Mouse (Mus musculus) G1E (cell line): ENCODE data around the gene Top3b. TPM values are rescaled to one million over a fixed set of nuclear protein-coding genes. Genes with fewer than 3 reads are reported as not detected.
"Not testable (repeated sequence)": the region's sequence is repeated elsewhere in the genome, so short reads cannot be mapped to it uniquely, and the experiment has no call there.

ENCODE experiments used
- ATAC-seq: 2 replicates; pipeline ENCODE4 v1.8.0; 2016; ENCODE audit warnings: mild to moderate bottlenecking; ENCODE audit not compliant: insufficient number of reproducible peaks, poor library complexity, low FRiP score, severe bottlenecking; ENCODE audit errors: extremely low read depth
- DNase-seq: peaks from one replicate; pipeline ENCODE4 v3.0.0; 2012; ENCODE audit warnings: low spot score
- H3K27me3 ChIP-seq: 2 replicates; pipeline ENCODE4 v1.6.1; 2012; ENCODE audit warnings: mild to moderate bottlenecking, low read length, inconsistent platforms; ENCODE audit not compliant: insufficient read depth
- H3K36me3 ChIP-seq: replicated peaks from 2 replicates; pipeline ENCODE3; 2012; ENCODE audit warnings: mild to moderate bottlenecking, inconsistent platforms
- H3K4me1 ChIP-seq: 2 replicates; pipeline ENCODE4 v1.6.1; 2012; ENCODE audit warnings: low read depth, low read length, inconsistent platforms, mixed read lengths; ENCODE audit not compliant: insufficient read depth
- H3K4me3 ChIP-seq: 2 replicates; pipeline ENCODE4 v1.5.1; 2012; ENCODE audit warnings: low read depth, mild to moderate bottlenecking, inconsistent platforms, low read length, moderate library complexity, mixed read lengths
- H3K9me3 ChIP-seq: replicated peaks from 2 replicates; pipeline ENCODE4 v1.6.1; 2012; ENCODE audit warnings: inconsistent platforms
- CTCF ChIP-seq: IDR thresholded peaks from 2 replicates; pipeline ENCODE4 v1.5.1; 2012; ENCODE audit warnings: low read depth, low read length, inconsistent platforms, mixed read lengths
- GATA1 ChIP-seq: IDR thresholded peaks from 2 replicates; pipeline ENCODE4 v1.6.1; 2012; ENCODE audit warnings: borderline replicate concordance, low read length, inconsistent platforms, mixed read lengths
- GATA2 ChIP-seq: IDR thresholded peaks from 2 replicates; pipeline ENCODE4 v1.6.1; 2012; ENCODE audit warnings: low read depth, low read length, inconsistent platforms, borderline replicate concordance
- POLR2AphosphoS5 ChIP-seq: IDR thresholded peaks from 2 replicates; pipeline ENCODE4 v1.6.1; 2012; ENCODE audit warnings: low read depth, low read length, inconsistent platforms; ENCODE audit not compliant: insufficient replicate concordance
- TAL1 ChIP-seq: conservative IDR thresholded peaks from 2 replicates; pipeline ENCODE4 v1.6.1; 2012; ENCODE audit warnings: low read depth, low read length, inconsistent platforms, mixed read lengths
- polyA plus RNA-seq: library from polyadenylated mRNA; stranded (reverse); fragments of >175 nt; gene quantifications from 2 replicates; pipeline ENCODE4 v1.2.3, GENCODE M21; 2012
- total RNA-seq, 2 experiments: library from RNA; stranded (forward) in 1 of 2; stranded (reverse) in 1 of 2; fragments of 200-1000 nt in 1 of 2; fragments of >200 nt in 1 of 2; fragmentation: Nextera tagmentation in 1 of 2; gene quantifications; 2 replicates each; pipeline ENCODE4 v1.2.3; 2014 to 2017

Top3b gene
- total and polyA plus RNA-seq, 3 experiments, result 24.7 to 96.6 (median 59.1) TPM

DNA sequence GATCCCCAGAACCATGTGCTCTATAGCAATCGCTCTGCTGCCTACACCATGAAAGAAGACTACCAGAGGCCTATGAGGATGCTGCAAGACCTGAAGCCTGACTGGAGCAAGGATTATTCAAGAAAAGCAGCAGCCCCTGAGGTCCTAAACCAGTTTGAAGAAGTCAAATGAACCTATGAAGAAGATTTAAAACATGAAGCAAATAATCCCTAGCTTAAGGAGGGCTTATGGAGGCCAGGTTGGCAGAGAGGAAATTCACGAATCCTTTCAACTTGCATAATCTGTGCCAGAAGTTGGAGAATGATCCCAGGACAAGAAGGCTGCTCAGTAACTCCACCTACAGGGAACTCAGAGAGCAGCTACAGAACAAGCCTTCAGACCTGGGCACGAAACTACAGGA, 18.1 kb upstream of the Top3b start:
- TF ChIP-seq GATA2, result no peak
- no peak for TF ChIP-seq GATA1
- TF ChIP-seq CTCF, result no peak
- TF ChIP-seq TAL1, result no peak
- TF ChIP-seq POLR2AphosphoS5, result no peak
- Histone ChIP-seq H3K36me3 (no peaks in the 10 kb centered on the region), H3K4me3 (no peak overlapping the region), H3K27me3 (peaks cover 16% of the 10 kb centered on the region), H3K9me3 (no peaks in the 10 kb centered on the region), H3K4me1 (no peaks in the 10 kb centered on the region)
- no peak for DNase-seq
- ATAC-seq, result no peak

DNA sequence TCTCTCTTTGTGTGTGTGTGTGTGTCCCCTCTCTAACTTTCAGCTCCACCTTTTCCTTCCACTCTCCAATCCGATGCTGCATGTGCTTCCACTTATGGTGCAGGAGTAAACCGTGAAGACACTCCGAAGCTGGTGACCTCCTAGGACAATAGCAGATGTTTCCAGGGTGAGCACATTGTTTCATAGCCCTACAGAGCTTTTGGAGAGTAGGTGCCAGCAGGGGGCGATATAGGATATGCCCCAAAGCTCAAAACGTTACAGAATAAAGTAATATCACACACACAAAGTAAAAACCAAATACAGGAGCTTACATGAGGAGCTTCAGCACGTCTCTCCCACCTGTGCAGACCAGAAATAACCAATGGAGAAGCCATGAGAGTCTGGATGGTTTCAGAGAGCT, 15.7 kb upstream of the Top3b start:
- DNase-seq (no peak), ATAC-seq (no peak)

DNA sequence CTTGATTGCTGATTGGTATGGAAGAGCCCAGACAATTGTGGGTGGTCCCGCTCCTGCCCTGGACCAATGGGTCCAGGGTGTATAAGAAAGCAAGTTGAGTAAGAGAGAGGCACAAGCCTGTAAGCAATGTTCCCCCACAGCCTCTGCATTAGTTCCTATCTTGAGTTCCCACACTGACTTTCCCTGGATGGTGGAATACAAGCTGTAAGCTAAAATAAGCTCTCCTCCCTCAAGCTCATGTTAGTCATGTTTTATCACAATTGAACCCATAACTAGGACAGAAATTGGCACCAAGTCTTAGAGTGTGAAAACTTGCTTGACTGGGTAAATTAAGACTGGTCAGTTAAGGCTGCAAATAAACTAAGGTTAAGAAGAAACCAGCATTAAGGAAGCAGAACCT, 15.0 kb upstream of the Top3b start:
- TF ChIP-seq TAL1, result no peak
- no peak for TF ChIP-seq POLR2AphosphoS5
- TF ChIP-seq CTCF, result no peak
- DNase-seq (no peak), ATAC-seq (no peak)
- no peaks in the 10 kb centered on the region for H3K9me3 ChIP-seq
- no peaks in the 10 kb centered on the region for H3K36me3 ChIP-seq
- H3K4me1 ChIP-seq, result no peaks in the 10 kb centered on the region
- peaks cover 29% of the 10 kb centered on the region for H3K27me3 ChIP-seq
- H3K4me3 ChIP-seq, result no peak overlapping the region

More for the DNA sequence above, 15.7 kb upstream of the Top3b start:
- Histone ChIP-seq H3K36me3 (no peaks in the 10 kb centered on the region), H3K9me3 (no peaks in the 10 kb centered on the region), H3K4me3 (no peak overlapping the region), H3K27me3 (peaks cover 27% of the 10 kb centered on the region), H3K4me1 (no peaks in the 10 kb centered on the region)
- TF ChIP-seq CTCF (peak; percentile 41; the same call in 1 of the 2 replicates), POLR2AphosphoS5 (no peak), TAL1 (no peak), GATA2 (no peak), GATA1 (no peak)

DNA sequence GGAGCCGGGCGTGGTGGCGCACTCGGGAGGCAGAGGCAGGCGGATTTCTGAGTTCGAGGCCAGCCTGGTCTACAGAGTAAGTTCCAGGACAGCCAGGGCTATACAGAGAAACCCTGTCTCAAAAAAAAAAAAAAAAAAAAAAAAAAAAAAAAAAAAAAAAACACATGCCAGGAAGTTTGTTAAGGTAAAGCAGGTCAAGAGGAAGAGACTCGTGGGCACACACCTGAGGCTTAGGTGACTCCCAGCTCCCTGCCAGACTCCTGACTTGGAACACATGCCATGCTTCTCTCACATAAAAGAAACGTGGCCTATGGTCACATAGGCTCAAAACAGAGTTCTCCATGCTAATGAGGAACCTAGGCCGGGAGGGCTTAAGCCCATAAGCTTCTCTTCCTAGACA, 14.5 kb upstream of the Top3b start:
- not testable (repeated sequence) for H3K4me3 ChIP-seq, H3K36me3 ChIP-seq, ATAC-seq, DNase-seq, H3K9me3 ChIP-seq, H3K4me1 ChIP-seq
- H3K27me3 ChIP-seq, result peaks cover 34% of the 10 kb centered on the region

DNA sequence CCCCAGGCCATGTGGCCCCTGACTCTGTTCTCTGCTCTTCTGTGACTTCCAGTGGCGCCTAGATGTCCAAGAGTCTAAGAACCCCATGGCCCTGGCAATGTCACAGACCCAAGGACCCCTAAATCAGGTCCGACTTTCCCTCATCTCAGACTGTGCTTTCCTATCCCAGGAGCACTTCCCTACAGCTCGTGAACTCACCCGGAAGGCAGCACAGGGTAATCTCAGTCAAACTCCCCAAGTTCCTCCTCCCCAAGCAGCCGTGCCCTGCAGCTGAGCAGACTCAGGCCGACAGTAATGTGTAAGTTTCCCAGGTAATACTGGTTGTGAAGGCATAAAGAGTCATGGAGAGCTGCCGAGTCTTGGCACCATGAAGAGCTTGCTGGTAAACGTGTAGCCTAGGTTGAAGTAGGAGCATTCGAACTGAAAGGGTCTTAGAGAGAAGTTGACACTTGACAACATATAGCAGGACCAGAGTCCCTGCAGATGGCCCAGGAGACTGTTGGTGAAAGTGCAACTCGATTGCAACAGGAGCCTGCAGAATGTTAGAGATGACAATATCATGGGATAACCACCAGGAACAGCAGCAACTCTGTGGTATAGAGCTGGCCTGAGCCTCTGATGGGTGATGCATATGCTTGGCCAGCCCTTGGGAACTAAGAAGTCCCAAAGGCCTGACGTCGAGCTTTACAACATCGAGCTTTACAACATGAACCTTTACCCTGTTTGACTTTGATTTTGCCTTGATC, 13.6 kb upstream of the Top3b start:
- ATAC-seq (no peak), DNase-seq (no peak)
- H3K9me3 ChIP-seq, result no peaks in the 10 kb centered on the region
- H3K36me3 ChIP-seq, result no peaks in the 10 kb centered on the region
- no peaks in the 10 kb centered on the region for H3K4me1 ChIP-seq
- no peak overlapping the region for H3K4me3 ChIP-seq
- H3K27me3 ChIP-seq, result peaks cover 37% of the 10 kb centered on the region
- TF ChIP-seq POLR2AphosphoS5, result no peak

DNA sequence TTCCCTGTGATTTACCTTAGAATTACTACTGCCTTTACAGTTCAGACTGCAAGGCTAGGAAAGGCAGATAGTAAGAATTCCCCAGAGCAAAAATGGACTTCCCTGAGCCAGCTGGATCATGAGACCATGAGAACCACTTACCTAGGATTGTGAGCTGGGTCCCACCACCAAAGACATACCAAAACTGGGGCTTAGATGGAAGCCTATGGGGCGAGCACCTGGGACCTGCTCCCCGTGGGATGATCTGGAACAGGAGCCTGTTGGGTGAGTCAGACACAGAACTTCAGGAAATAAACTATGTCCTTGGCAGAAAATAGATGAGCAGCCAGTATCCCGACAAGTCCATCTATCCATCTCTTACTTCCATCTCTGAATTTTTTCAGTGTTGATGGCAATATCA, 8.2 kb upstream of the Top3b start:
- Histone ChIP-seq H3K27me3 (peaks cover 34% of the 10 kb centered on the region), H3K9me3 (no peaks in the 10 kb centered on the region), H3K36me3 (no peaks in the 10 kb centered on the region), H3K4me1 (peaks cover 14% of the 10 kb centered on the region), H3K4me3 (no peak overlapping the region)
- no peak for TF ChIP-seq GATA1
- no peak for TF ChIP-seq GATA2
- TF ChIP-seq TAL1, result no peak
- TF ChIP-seq POLR2AphosphoS5, result no peak
- TF ChIP-seq CTCF, result no peak
- DNase-seq (no peak), ATAC-seq (no peak)

DNA sequence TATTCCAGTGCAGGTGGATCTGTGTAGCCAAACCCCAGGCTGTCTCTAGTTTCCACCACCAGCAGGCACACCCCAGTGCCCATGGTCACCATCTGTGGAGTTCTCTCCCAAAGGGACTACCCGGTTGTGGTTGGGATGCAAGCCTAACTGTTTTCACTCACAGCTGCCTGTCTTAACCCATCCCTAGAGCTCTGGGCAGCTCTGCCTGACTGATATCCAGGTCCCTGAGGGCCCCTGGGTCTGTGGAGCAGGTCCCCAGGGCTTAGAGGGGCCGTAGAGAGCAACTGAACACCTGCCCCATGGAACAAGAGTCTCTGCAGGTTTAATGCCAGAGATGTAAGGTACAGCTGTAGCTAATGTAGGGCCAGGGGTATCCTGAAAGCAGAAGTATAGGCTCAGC, 6.6 kb upstream of the Top3b start, which contains the start of gene Igll1:
Gene Igll1, minus strand, starts transcription at position 8 of the 400 bp plus-strand sequence.
- TF ChIP-seq POLR2AphosphoS5 (no peak), GATA1 (no peak), TAL1 (no peak), CTCF (no peak), GATA2 (no peak)
- peaks cover 28% of the 10 kb centered on the region for H3K27me3 ChIP-seq
- no peaks in the 10 kb centered on the region for H3K36me3 ChIP-seq
- DNase-seq (no peak), ATAC-seq (no peak)
- no peaks in the 10 kb centered on the region for H3K9me3 ChIP-seq
- H3K4me3 ChIP-seq, result no peak within 1 kb of the TSS
- H3K4me1 ChIP-seq, result peaks cover 14% of the 10 kb centered on the region
